24 mouse cellular contexts compared by ENCODE assay signal in genomic region chr1:152726095-152726494, GRCm38 (mm10). TPM values are rescaled to one million over a fixed set of nuclear protein-coding genes. Genes with fewer than 3 reads are reported as not detected.
"Had no signal": no experiment of that assay in that cellular context is flagged by ENCODE, and none has a peak within 500 bp of the region (broad histone marks: within the 10 kb centered on the region; RNA-seq: fewer than 3 reads in every experiment).

No protein-coding gene starts in this region.

- H3K27me3 ChIP-seq: midbrain, embryonic 13.5 days; midbrain, embryonic 15.5 days; neural tube, embryonic 13.5 days; neural tube, embryonic 15.5 days; stomach, embryonic 15.5 days had no signal

- H3K9me3 ChIP-seq: midbrain, embryonic 10.5 days; midbrain, embryonic 13.5 days; midbrain, embryonic 15.5 days; neural tube, embryonic 13.5 days; neural tube, embryonic 15.5 days; stomach, embryonic 15.5 days had no signal

- H3K36me3 ChIP-seq: midbrain, embryonic 10.5 days; midbrain, embryonic 13.5 days; midbrain, embryonic 15.5 days; neural tube, embryonic 13.5 days; neural tube, embryonic 15.5 days; stomach, embryonic 15.5 days had no signal

- H3K4me1 ChIP-seq: midbrain, embryonic 10.5 days; midbrain, embryonic 13.5 days; midbrain, embryonic 15.5 days; neural tube, embryonic 13.5 days; neural tube, embryonic 15.5 days; stomach, embryonic 15.5 days had no signal

- DNase-seq: lung, adult 18-20 months; lung, embryonic 14.5 days; lung, postnatal 10 days; lung, postnatal 4 days; retina, postnatal 1 day; right cerebral cortex, adult 18-20 months; right cerebral cortex, postnatal 25 days; right cerebral cortex, postnatal 4 days; spleen, adult 18-20 months; thymus, adult 2 months; thymus, postnatal 25 days; thymus, postnatal 4 days had no signal

- H3K9ac ChIP-seq: lung, embryonic 14.5 days; midbrain, embryonic 13.5 days; midbrain, embryonic 15.5 days; neural tube, embryonic 13.5 days; neural tube, embryonic 15.5 days; stomach, embryonic 15.5 days had no signal

- H3K4me2 ChIP-seq: lung, embryonic 14.5 days; midbrain, embryonic 13.5 days; midbrain, embryonic 15.5 days; neural tube, embryonic 13.5 days; neural tube, embryonic 15.5 days; stomach, embryonic 15.5 days had no signal

- ATAC-seq: midbrain, embryonic 13.5 days; midbrain, embryonic 15.5 days had no signal

- H3K4me3 ChIP-seq: midbrain, embryonic 10.5 days; midbrain, embryonic 13.5 days; midbrain, embryonic 15.5 days; myocyte; neural tube, embryonic 13.5 days; neural tube, embryonic 15.5 days; stomach, embryonic 15.5 days had no signal

- H3K27ac ChIP-seq: midbrain, embryonic 10.5 days; midbrain, embryonic 13.5 days; midbrain, embryonic 15.5 days; neural tube, embryonic 13.5 days; neural tube, embryonic 15.5 days; stomach, embryonic 15.5 days; stomach, postnatal 0 days had no signal

RNA-seq across cellular contexts. Expression of gene Apobec4, which starts 24.3 kb away (rescaled TPM):
- polyA plus RNA-seq: liver, embryonic 16.5 days; lung, embryonic 14.5 days; midbrain, embryonic 10.5 days; midbrain, embryonic 13.5 days; midbrain, embryonic 15.5 days; myocyte; neural tube, embryonic 11.5 days; neural tube, embryonic 13.5 days; small intestine, adult 2 months; stomach, postnatal 0 days; thymus, adult 2 months; urinary bladder, adult 2 months had no signal
